Mouse (Mus musculus) erythroblast, embryonic 14.5 days (primary cell): Measurements from ENCODE around the gene Gemin5. TPM values are rescaled to one million over a fixed set of nuclear protein-coding genes. Genes with fewer than 3 reads are reported as not detected.
"Not testable (repeated sequence)": the region's sequence is repeated elsewhere in the genome, so short reads cannot be mapped to it uniquely, and the experiment has no call there.

Source experiments
- H3K27me3 ChIP-seq: 2 replicates; pipeline ENCODE4 v1.6.1; 2012; ENCODE audit warnings: inconsistent platforms; ENCODE audit not compliant: control insufficient read depth
- H3K36me3 ChIP-seq: 2 replicates; pipeline ENCODE4 v1.6.1; 2012; ENCODE audit warnings: mild to moderate bottlenecking, inconsistent platforms; ENCODE audit not compliant: control insufficient read depth
- H3K4me1 ChIP-seq: 2 replicates; pipeline ENCODE4 v1.6.1; 2012; ENCODE audit warnings: inconsistent platforms; ENCODE audit not compliant: control insufficient read depth
- H3K4me3 ChIP-seq: replicated peaks from 2 replicates; pipeline ENCODE3; 2012; ENCODE audit warnings: moderate library complexity, mild to moderate bottlenecking, inconsistent platforms
- H3K9me3 ChIP-seq: 2 replicates; pipeline ENCODE4 v1.6.1; 2012; ENCODE audit warnings: low read length, inconsistent platforms, mixed read lengths; ENCODE audit not compliant: control insufficient read depth
- GATA1 ChIP-seq: IDR thresholded peaks from 2 replicates; pipeline ENCODE4 v1.6.1; 2012; ENCODE audit warnings: low read length, inconsistent platforms, mixed read lengths
- TAL1 ChIP-seq: IDR thresholded peaks from 3 replicates; pipeline ENCODE4 v1.6.1; 2012; ENCODE audit warnings: low read length, inconsistent platforms, mixed read lengths
- polyA plus RNA-seq: library from polyadenylated mRNA; stranded (reverse); fragments of >175 nt; gene quantifications from 2 replicates; pipeline ENCODE4 v1.2.3, GENCODE M21; 2012

The Gemin5 gene
- polyA plus RNA-seq, 1 experiment, result 0.29 TPM

GRCm38 (mm10) chr11:58104351-58104791 is 64.0 kb downstream of the Gemin5 start:
- Histone ChIP-seq H3K4me1 (peaks cover 55% of the 10 kb centered on the region), H3K27me3 (no peaks in the 10 kb centered on the region), H3K4me3 (peak overlapping the region; percentile 79), H3K36me3 (peaks cover 14% of the 10 kb centered on the region), H3K9me3 (no peaks in the 10 kb centered on the region)
- TF ChIP-seq GATA1 (no peak), TAL1 (no peak)

GRCm38 (mm10) chr11:58103697-58104306 is 64.5 kb downstream of the Gemin5 start, which contains the start of gene Cnot8:
Cnot8 (plus strand) TSS chr11:58104153.
- peaks cover 10% of the 10 kb centered on the region for H3K36me3 ChIP-seq
- peak within 1 kb of the TSS; percentile 79 for H3K4me3 ChIP-seq
- no peaks in the 10 kb centered on the region for H3K9me3 ChIP-seq
- H3K27me3 ChIP-seq, result no peaks in the 10 kb centered on the region
- peaks cover 53% of the 10 kb centered on the region for H3K4me1 ChIP-seq
- TF ChIP-seq GATA1 (no peak), TAL1 (no peak)

GRCm38 (mm10) chr11:58103344-58103653 is 65.0 kb downstream of the Gemin5 start:
- H3K9me3 ChIP-seq, result no peaks in the 10 kb centered on the region
- H3K36me3 ChIP-seq, result peaks cover 6% of the 10 kb centered on the region
- peaks cover 2% of the 10 kb centered on the region for H3K27me3 ChIP-seq
- TF ChIP-seq TAL1 (no peak), GATA1 (no peak)
- peak overlapping the region; percentile 79 for H3K4me3 ChIP-seq
- H3K4me1 ChIP-seq, result peaks cover 48% of the 10 kb centered on the region

- Histone ChIP-seq H3K9me3 (no peaks in the 10 kb centered on the region), H3K36me3 (peaks cover under 1% of the 10 kb centered on the region), H3K4me3 (peak overlapping the region; percentile 79), H3K4me1 (peaks cover 43% of the 10 kb centered on the region), H3K27me3 (peaks cover 8% of the 10 kb centered on the region)
- TF ChIP-seq GATA1 (no peak), TAL1 (no peak)
Measured at GRCm38 (mm10) chr11:58102581-58103343, 65.6 kb downstream of the Gemin5 start.

GRCm38 (mm10) chr11:58102146-58102545 is 66.2 kb downstream of the Gemin5 start:
- peaks cover 41% of the 10 kb centered on the region for H3K4me1 ChIP-seq
- no peak overlapping the region for H3K4me3 ChIP-seq
- peaks cover 14% of the 10 kb centered on the region for H3K27me3 ChIP-seq
- no peaks in the 10 kb centered on the region; the same call in 1 of the 2 replicates for H3K36me3 ChIP-seq
- no peaks in the 10 kb centered on the region for H3K9me3 ChIP-seq
- no peak for TF ChIP-seq TAL1
- no peak for TF ChIP-seq GATA1

GRCm38 (mm10) chr11:58101194-58101720 is 67.1 kb downstream of the Gemin5 start:
- Histone ChIP-seq H3K9me3 (no peaks in the 10 kb centered on the region), H3K27me3 (peaks cover 22% of the 10 kb centered on the region), H3K4me1 (peaks cover 38% of the 10 kb centered on the region), H3K36me3 (no peaks in the 10 kb centered on the region), H3K4me3 (no peak overlapping the region)
- TF ChIP-seq GATA1 (no peak), TAL1 (no peak)

DNA sequence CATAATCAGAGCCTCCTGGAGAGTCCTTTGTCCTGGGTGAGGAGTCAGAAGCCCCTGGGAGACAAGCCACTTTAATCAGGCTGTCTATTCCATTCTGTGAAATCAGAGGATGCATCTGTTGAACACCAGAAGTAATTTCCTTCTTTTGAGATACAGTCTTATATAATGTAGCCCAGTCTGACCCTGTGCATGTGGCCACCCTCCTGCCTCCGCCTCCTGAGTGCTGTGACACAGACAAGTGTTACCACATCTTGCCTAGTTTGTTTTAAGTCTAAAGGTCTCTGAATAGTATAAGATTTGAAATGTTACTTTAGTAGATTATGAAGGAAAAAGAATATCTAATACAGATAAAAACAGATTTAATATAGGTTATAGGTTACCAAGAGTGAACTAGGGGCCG is 68.3 kb downstream of the Gemin5 start:
- Histone ChIP-seq H3K36me3 (no peaks in the 10 kb centered on the region), H3K9me3 (no peaks in the 10 kb centered on the region)

DNA sequence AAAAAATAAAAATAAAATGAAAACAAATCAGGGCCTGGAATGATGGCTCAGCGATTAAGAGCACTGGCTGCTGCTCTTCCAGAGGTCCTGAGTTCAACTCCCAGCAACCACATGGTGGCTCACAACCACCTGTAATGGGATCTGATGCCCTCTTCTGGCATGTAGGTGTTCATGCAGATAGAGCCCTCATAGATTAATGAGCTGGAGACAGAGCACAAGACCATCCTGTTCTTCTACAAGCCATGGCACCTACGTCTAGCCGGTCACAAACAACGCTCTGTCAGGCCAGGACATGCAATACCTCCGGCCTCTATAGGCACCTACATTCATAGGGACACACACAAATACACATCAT is 70.0 kb downstream of the Gemin5 start:
- H3K27me3 ChIP-seq, result peaks cover 29% of the 10 kb centered on the region
- not testable (repeated sequence) for H3K4me3 ChIP-seq, H3K9me3 ChIP-seq, H3K36me3 ChIP-seq
- peaks cover 19% of the 10 kb centered on the region for H3K4me1 ChIP-seq

More for the DNA sequence above, 68.3 kb downstream of the Gemin5 start:
- peaks cover 27% of the 10 kb centered on the region for H3K4me1 ChIP-seq
- TF ChIP-seq TAL1 (no peak), GATA1 (no peak)
- H3K27me3 ChIP-seq, result peaks cover 29% of the 10 kb centered on the region
- H3K4me3 ChIP-seq, result no peak overlapping the region

GRCm38 (mm10) chr11:58097621-58098365 is 70.5 kb downstream of the Gemin5 start:
- no peak for TF ChIP-seq GATA1
- TF ChIP-seq TAL1, result no peak
- Histone ChIP-seq H3K4me1 (peaks cover 17% of the 10 kb centered on the region), H3K36me3 (no peaks in the 10 kb centered on the region), H3K4me3 (peak overlapping the region; percentile 17), H3K27me3 (peaks cover 29% of the 10 kb centered on the region), H3K9me3 (no peaks in the 10 kb centered on the region)
